Mouse (Mus musculus) kidney, postnatal 14 days (tissue): Measurements from ENCODE around the gene Tmod4.
"Not testable (repeated sequence)": the region's sequence is repeated elsewhere in the genome, so short reads cannot be mapped to it uniquely, and the experiment has no call there.

Source experiments
- DNase-seq: peaks from one replicate; pipeline ENCODE4 v3.0.0; 2022; ENCODE audit warnings: mixed read lengths

Tmod4 gene

DNA sequence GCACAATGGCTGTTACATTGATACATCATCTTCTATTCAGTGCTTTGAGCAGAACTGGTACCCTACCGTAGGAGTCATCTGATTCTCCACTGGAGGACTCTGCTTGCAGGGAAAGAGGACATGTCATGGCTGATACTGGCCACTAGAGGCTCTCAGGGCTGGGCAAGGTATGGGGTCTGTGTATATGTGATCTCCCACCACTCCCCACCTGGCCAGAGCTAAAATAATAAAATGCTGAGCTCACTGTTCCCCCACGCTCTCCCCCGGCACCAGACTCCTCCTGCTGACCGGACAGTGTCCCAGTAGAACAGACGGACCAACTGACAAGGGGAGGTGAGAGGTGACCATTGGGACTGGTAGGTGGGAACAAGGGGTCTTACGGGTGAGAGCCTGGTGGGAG, at the start of gene Tmod4:
Gene Tmod4, plus strand, starts transcription at position 231 of the 400 bp plus-strand sequence.
- no peak for DNase-seq

DNA sequence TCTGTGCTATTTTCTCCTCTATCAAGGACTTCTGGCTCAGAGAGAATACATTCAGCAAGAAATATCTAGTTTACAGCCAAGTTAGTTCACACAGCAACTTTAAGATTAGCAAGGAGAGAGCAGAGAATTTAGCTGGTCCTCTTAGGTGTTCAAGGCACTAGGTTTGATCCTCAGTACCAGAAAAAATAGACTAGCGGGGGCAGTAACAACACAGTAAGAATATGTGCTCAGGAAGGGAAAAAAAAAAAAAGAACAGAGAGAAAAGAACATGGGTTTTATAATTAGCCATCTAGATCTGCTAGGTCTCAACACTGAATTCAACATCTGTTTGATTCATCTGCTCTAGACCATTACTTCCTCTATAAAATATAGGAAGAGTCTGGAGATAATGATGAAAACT, 36.2 kb upstream of the Tmod4 start:
- no peak for DNase-seq

DNA sequence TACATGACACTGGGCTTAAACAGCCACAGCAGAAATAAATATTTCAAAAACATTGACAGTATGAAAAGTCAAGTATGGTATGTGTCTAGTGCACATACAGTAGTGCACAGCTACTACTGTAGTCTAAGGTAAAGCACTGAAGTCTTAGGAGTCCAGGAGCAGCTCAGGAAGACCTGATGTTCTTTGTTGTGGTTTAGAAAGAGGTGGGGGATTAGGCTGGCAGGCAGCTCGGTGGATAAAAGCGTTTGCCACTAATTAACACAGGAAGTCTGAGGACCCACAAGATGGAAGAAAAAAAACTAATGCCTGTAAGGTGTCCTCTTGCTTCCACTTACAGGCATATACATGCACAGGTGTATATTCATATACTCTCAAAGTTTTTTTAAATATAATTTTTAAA, 23.4 kb upstream of the Tmod4 start:
- no peak for DNase-seq

DNA sequence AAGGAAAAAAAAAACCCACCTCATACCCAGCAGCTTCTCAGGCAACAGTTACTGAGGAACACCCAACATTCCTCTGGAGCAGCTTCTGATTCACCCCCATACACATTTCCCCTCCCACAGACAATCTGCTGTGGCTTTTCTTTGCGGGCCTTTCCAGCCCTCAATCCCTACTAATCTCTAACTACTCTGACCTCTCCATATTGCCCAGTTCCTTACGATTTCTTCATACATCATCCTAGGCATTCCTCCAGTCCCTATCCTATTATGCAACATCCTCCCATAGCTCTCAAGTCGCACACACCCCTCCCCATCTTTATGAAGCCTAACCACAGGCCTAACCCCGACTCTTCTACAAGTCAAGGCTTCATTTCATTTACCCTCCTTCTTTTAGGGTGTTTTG, 19.2 kb upstream of the Tmod4 start:
- no peak for DNase-seq

DNA sequence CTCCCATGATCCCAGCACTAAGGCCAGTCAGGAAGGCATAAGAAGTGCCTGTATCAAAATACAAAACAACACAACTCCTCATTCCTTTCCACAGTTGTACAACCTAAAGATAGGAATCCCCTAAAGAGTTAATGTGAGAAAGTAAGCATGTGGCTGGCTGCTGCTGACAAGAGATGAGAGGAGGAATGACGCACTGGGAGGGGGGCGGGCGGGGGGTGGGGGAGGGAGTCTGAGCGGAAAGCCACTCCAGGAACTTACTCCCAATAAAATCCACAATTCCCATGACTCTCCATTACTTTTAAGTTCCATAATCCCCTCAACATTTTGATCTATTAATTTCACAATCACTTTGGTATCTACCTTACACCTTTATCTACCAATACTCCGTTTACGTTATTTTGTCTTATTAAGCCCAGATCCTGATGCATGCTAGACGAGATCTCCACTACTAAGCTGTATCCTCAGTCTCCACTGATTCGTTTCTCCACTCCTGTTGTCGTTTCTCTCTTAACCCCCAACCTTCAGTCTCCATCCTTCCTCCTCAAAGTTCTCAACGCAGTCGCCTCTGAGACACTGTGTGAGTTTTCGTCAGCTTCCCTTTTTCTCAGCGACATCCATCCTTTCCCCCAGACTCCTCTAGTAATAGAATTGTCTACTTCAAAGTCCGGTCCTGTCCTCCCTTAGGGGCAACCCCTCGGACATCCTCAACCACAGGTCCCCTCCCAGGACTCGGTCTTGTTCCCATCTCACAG, 18.5 kb upstream of the Tmod4 start:
- DNase-seq: no peak

DNA sequence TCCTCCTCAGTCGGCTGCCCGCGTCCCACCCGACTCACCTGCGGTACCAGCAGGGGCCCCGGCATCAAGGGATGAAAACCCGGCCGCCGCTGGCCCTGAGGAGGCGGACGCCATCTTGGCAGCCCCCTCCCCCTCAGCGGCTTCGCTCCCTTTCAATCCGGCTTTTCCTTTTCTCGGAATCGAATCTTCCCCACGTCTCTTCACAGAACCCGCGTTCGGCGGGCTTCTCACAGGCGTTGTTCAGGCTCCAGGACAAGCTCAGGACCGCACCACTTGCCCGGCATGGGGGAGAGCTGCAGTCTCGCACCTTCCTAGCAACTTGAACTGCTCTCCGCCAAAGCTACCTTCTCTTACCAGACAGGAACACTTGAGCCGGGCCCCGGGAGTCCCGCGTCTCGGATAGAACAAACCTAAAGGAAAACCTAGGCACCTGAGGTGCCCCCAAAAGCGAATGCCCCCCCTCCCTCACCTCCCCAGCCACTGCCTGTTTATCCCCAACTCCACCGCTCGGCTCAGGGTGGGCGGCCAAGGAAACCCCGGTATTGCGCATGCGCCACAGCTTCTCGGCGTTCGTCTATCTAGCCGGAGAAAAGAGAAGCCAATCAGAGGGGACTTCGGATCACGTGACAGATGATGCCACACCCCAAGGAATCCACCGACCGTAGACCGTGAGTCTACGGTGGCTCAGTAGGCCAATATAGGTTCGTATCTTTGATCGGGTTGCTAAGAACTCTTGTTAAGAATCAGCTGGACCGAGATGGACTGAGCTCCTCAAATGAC, 17.7 kb upstream of the Tmod4 start, which contains the start of gene Pip5k1a:
Gene Pip5k1a, minus strand, starts transcription at position 593 of the 780 bp plus-strand sequence.
- DNase-seq: peak; percentile 97

DNA sequence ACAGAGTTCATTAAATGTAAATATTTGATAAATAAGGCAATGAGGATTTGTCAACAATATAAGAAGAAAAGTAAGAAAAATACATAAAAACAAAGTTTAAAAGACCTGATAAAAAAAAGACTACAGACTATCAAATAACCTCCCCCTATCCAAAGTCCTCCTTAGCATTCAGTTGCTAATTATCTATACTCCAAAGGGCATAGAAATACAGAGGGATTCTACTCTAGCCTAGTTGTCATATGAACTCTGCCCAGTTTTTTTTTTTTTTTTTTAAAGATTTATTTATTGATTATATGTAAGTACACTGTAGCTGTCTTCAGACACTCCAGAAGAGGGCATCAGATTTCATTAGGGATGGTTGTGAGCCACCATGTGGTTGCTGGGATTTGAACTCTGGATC, 17.0 kb upstream of the Tmod4 start:
- not testable (repeated sequence) for DNase-seq

DNA sequence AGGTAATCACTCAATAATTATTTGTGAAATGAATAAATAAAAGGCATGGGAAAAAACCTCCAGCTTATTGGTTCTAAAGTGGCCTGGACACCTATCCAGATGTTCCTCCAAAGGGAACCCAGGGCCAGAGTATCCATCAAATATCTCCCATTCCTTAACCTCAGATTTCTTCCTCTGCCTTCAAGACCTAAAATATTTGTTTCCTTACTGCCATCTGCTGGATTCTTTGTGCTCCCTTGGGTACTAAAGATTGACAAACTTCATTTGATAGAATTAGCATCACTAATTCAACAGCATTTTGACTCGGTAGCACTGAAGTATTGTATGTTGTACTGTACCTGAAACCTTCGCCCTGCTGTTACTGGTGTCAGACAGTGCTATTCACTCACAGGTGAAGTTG, 16.4 kb upstream of the Tmod4 start:
- no peak for DNase-seq

DNA sequence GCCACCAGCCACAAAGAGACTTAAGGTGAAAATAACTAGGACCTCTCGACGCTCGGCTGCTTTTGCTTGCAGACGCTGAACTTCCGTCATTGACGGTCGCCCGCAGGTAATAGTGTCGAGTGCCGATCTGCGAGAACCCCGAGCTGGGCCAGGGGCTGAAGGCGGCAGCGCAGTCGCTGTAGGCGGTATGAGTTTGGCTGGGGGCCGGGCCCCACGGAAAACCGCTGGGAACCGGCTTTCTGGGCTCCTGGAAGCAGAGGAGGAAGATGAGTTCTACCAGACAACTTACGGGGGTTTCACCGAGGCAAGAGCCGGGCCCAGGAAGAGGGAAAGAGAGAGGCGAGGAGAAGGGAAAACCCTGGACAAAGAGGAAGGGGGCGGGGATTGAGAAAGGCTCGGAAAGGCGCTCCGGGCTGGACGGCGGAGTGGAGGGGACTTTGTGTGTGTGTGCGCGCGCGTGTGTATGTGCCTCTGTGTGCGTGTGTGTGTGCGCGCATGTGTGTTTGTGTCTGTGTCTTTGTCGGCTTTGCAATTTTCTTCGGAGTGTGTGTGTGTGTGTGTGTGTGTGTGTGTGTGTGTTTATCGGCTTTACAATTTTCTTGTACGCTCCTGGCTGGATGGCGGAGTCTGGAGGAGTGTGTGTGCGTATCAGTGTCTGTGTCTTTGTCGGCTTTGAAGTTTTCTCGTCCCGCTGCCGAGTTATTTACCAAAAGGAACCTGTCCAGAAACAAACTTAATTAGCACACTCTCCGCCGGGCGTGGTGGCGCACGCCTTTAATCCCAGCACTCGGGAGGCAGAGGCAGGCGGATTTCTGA, 13.2 kb upstream of the Tmod4 start, which contains the start of gene Vps72:
Gene Vps72, plus strand, starts transcription at position 112 of the 816 bp plus-strand sequence.
- DNase-seq: peak; percentile 94

DNA sequence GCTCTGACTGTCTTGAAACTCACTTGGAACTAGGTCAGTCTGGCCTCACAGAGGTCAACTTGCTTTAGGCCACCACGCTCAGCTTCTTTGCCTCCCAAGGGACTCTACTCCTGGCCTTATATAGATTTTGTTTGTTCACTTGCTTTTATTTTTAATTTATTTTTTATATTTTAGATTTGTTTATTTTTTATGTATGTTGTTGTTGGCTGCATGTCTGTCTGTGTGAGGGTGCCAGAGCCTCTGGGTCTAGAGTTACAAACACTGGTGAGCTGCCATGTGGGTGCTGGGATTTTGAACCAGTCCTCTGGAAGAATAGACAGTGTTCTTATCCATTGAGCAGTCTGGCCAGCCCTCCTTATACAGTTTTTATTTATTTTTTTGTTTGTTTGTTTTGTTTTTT, 11.5 kb upstream of the Tmod4 start:
- DNase-seq: no peak

DNA sequence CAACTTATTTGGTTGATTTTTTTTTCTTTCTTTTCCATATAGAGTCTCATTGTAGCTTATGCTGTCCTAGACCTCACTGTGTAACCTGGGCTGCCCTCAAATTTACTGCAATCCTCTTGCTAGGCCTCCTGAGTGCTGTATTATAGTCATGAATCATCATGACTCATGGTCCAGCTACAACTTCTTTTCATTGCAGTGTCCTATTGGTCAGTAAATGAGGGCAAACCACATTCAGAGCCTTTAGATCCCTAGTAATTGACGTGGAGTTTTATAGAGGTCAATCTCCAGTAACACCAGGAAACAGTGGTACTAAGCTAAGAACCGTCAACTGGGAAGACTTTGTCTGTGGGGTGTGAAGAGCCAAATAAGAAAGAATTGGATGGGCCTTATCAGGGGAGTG, 6.5 kb upstream of the Tmod4 start:
- no peak for DNase-seq

DNA sequence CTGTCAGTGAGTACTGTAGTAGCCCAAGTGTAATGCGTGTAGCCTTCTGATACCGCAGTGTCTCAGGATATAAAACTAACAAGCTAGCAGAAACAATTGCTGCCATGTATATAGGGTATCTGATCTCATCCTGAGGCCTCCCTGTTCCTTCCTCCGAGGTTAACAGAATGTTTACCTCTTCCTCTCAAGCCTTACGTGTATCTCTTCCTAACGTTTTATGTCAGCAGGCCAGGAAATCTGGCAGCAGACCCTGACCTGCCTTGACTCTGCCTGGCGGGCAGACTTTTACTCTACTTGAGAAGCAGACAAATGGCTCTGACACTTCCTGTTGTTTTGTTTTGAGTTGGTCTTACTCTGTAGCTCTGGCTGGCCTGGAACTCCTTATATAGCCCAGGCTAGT, 2.7 kb upstream of the Tmod4 start:
- DNase-seq: peak; percentile 47

DNA sequence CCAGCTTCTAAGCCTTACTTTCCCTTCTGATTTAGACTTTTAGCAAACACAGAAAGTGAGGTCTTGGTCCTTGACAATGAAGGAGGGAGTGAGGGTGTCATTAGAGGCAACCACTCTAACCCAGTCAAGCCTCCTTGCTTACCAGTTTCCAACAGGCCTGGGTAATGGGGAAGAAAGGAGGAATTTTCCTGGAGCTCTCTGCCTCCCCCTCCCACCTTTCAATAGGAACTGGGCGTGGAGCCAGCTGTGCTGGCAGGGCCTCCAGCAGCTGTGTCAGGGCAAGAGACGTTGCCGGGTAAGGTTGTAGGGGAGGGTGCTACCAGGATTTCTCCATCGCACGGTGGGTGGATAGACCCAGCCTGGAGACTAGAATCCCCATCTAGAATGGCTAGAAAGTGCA, 696 bp downstream of the Tmod4 start:
- DNase-seq: peak; percentile 70

DNA sequence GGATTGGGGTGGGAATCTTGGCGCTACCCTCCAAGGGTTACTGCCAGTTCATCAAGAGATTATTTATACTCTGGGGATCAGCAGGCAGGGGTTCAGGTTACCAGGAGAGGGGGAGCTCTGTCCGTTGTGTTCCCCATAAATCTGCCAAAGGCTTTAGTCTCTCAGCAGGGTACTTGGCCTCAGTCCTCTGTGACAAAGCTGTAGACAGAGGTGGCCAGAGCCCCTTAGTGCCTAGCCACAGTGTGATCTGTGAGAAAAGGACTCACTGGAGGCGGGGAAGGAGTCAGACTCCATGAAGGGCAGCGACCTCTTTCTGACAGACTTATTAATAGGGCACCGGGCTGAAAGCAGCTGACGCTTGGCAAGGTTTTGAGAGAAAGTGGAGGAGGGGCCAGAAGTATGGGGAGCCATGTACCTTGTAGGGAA, 5.0 kb downstream of the Tmod4 start:
- peak; percentile 67 for DNase-seq

DNA sequence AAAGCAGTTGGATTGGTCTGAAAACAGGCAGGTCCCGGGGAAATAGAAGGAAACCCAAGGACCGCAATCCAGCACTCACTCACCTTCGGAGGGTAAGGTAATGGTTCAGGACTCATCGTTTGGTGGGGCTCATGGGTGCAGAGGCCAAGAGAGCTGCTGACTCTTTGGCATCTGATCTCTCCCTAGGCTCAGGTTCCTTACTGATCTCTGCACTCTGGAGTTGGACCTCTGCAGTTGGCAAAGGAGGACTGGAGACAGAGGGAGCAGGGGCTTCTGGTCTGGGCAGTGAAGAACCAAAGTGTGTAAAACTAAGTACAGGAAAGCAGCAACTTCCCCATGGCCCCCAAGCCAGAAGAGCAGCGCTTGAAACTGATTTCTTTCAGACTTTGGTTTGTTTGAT, 5.8 kb downstream of the Tmod4 start:
- DNase-seq: peak; percentile 30

DNA sequence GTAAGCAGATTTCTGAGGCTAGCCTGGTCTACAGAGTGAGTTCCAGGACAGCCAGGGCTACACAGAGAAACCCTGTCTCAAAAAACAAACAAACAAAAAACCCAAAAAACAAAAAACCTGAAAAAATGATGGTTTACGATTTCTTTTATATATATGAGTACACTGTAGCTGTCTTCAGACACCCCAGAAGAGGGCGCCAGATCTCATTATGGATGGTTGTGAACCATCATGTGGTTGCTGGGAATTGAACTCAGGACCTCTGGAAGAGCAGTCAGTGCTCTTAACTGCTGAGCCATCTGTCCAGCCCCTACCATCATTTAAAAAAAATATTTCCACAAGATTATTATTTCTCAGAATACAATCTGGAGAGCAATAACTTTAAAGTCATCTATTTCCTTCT, 8.1 kb downstream of the Tmod4 start:
- DNase-seq: not testable (repeated sequence)

DNA sequence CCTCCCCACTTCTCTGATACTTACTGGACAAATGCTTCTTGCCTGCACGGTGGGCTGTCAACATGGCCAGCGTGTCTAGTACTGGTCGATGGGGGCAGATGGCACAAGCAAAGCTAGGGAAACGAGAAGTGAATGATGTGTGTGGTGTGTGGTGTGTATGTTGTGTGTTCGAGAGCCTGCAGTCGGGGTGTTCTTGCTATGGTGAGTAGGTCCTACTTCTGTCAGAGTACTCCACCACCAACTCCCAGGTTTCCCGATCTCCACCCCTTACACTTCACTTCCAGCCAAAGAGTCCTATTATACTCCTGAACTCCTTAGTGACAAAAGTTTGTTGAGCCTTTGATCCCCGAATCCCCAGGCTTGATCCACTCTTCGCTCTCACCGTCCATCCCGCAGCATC, 8.9 kb downstream of the Tmod4 start:
- DNase-seq: no peak

DNA sequence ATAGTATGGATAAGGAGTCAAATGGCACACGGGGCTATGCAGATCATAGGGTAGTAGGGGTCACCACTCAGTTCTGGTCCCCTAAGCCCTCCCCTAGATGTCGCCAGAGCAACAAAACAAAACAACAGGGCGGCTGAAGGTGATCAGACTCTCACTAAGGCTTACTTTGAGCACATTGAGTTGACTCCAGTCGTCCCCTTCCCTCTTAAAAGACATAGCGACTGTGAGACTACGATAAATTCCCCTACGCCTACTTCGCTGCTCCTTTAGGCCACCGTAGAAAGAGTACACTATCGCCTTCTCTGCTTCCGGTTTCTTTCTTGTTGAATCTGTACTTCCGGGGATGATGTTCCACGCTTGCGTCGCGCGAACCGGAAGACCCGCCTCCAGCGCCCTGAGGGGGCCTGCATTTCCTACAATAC, 9.4 kb downstream of the Tmod4 start, which contains the start of the genes Scnm1 and Lysmd1:
Gene Scnm1, minus strand, starts transcription at position 332 of the 422 bp plus-strand sequence.
Gene Lysmd1, plus strand, starts transcription at position 409 of the 422 bp plus-strand sequence.
- peak; percentile 94 for DNase-seq

DNA sequence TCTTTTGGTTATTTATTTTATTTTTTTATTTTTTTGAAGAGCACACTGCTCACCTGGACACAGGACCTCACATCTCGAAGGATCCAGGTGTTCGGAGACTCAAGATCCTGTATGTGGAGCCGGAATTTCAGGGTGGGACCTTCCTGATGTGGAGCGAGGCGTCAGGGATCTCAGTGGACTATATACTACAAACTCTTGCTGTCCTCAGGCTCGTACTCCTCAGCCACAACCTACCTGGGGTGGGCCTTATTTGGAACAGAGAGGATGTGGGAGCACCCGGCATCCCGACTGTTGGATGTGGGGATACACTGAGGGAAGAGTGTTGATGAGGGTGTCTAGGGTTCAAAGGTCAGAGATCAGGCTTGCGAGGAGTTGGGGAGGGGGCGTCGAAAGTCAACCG, 9.9 kb downstream of the Tmod4 start:
- not testable (repeated sequence) for DNase-seq

DNA sequence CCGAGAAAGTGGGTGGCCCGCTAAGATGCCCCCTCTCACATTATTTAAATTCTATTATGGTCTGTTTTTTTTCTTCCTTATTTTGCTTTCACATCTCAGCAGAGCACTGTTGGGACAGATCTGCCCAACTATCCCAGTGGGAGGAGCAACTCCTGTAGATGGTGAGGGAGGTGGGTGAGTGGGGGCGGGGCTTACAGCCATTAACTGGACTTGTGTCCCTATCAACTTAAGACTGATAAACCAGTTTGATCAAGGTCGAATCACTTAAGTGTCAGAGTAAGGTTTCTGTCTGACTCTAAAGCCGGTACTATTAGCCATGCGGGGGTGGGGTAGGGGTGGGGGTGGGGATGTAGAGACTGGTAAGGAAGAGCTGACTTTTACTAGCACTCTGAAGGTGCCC, 10.7 kb downstream of the Tmod4 start:
- DNase-seq: peak; percentile 78

DNA sequence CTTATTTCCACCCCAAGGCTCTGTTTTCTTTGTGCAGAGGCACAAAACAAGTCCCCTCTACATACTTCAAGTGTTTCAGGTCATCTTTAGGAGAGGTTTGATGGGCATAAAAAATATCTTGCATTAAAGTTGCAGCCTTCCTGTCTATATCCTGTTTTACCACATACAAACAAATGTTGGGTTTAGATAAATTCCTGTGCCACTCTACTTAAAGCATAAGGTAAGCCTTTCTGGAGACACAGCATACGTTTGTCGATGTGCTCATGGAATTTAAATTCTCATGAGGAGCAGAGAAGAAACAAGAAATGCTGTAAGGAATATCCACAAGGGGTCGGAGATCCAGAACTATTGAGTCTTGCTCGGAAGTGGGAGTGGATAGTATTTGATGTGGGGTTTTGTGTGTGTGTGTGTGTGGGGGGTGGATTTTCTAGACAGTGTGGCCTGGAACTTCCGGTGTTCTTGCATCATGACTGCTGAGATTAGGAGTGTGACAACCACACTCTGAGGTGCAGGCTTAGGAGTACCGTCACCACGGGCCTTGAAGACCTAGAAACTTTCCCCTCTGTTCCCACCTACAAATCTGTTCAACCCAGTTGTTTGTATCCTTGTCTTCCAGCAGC, 11.3 kb downstream of the Tmod4 start:
- no peak for DNase-seq

DNA sequence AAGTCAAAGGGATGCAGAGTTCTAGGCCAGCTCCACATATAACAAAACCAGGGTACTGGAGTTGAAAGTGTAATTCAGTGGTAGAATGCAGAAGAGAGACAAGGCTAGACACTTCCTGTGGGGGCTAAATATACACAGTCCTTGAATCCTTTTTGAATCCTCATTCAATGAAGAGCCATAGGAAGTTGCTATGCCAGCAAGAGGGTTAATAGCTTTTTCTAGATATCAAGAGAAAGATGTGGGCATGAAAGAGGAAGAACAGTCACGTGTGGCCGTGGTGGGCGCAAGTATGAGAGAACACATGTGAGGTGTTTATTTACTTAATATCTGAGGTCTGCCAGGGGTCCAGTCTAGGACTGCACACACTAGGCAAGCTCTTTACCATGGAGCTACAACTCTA, 12.1 kb downstream of the Tmod4 start:
- no peak for DNase-seq
